Comparison of ENCODE assay signal across 12 mouse cellular contexts in genomic region chr8:107483250-107483649, GRCm38 (mm10). TPM values are rescaled to one million over a fixed set of nuclear protein-coding genes. Genes with fewer than 3 reads are reported as not detected.
DNase-seq lines count a peak whose midpoint lies in the region; ATAC-seq lines count a peak whose summit lies in the region.
"Had no signal": no experiment of that assay in that cellular context is flagged by ENCODE, and none has a peak within 500 bp of the region (broad histone marks: within the 10 kb centered on the region; RNA-seq: fewer than 3 reads in every experiment).

No protein-coding gene starts in this region.

- ATAC-seq in intestine, embryonic 15.5 days, result no peak

- 0 out of 2 replicates have a peak, but pooled peaks cover 2% of the 10 kb centered on the region for H3K36me3 ChIP-seq in intestine, embryonic 15.5 days

- H3K9ac ChIP-seq in intestine, embryonic 15.5 days, result no peak overlapping the region
- H3K9ac ChIP-seq: embryonic facial prominence, embryonic 12.5 days; lung, embryonic 14.5 days had no signal

- no peak overlapping the region for H3K4me2 ChIP-seq in intestine, embryonic 15.5 days (replicated peaks)
- H3K4me2 ChIP-seq: embryonic facial prominence, embryonic 12.5 days; lung, embryonic 14.5 days had no signal

- H3K4me3 ChIP-seq in intestine, embryonic 15.5 days (replicated peaks), result no peak overlapping the region
- H3K4me3 ChIP-seq: embryonic facial prominence, embryonic 12.5 days; heart, adult 2 months had no signal

- no peaks in the 10 kb centered on the region for H3K9me3 ChIP-seq in intestine, embryonic 15.5 days
- H3K9me3 ChIP-seq: embryonic facial prominence, embryonic 12.5 days had no signal

- H3K27me3 ChIP-seq in intestine, embryonic 15.5 days (replicated peaks), result no peaks in the 10 kb centered on the region
- H3K27me3 ChIP-seq: embryonic facial prominence, embryonic 12.5 days had no signal

- H3K4me1 ChIP-seq in intestine, embryonic 15.5 days (replicated peaks), result no peaks in the 10 kb centered on the region
- H3K4me1 ChIP-seq: embryonic facial prominence, embryonic 12.5 days had no signal

- DNase-seq in heart, adult 11 months, result peak; percentile 91
- no peak for DNase-seq in heart, postnatal 4 days
- peak; percentile 38 for DNase-seq in 3134 (ENCODE audit: extremely low read depth, insufficient read length, low spot score)
- DNase-seq in cerebellum, adult 9-11 months, result peak; percentile 78
- DNase-seq in layer of hippocampus, adult 9-10 months (ENCODE audit: low spot score), result peak; percentile 44
- no peak for DNase-seq in urinary bladder, adult 18-20 months (ENCODE audit: low spot score in 2 of 2)
- no peak for DNase-seq in left cerebral cortex, adult 8-10 months (ENCODE audit: low spot score in 2 of 2)
- DNase-seq: kidney, adult 9 months; lung, embryonic 14.5 days had no signal

- WGBS in intestine, embryonic 15.5 days, result 86% methylated on average over 8 of the region's 8 CpGs

- no peak overlapping the region for H3K27ac ChIP-seq in intestine, embryonic 15.5 days
- H3K27ac ChIP-seq: embryonic facial prominence, embryonic 12.5 days; heart, adult 2 months had no signal

RNA-seq across cellular contexts. Expression of gene Wwp2, which starts 47.1 kb away (rescaled TPM):
- total RNA-seq in heart, postnatal 4 days (2021), result 10 to 100 TPM; 33.1 to 35.6 TPM
- polyA plus RNA-seq in intestine, embryonic 15.5 days (2015; fragmentation: Nextera tagmentation; extraction: Ambion mirVana), result 37.0 and 39.2 TPM in 2 replicates
- total RNA-seq in left cerebral cortex, adult 8-10 months (2022), result 10 to 100 TPM; 43.6 to 51.3 (median 44.5) TPM

RNA-seq across cellular contexts. Expression of gene Nob1, which starts 58.4 kb away (rescaled TPM):
- total RNA-seq in heart, postnatal 4 days (2021), result 10 to 100 TPM; 31.7 to 37.0 TPM
- 74.4 and 74.8 TPM in 2 replicates for polyA plus RNA-seq in intestine, embryonic 15.5 days (2015; fragmentation: Nextera tagmentation; extraction: Ambion mirVana)
- total RNA-seq in left cerebral cortex, adult 8-10 months (2022), result 10 to 100 TPM; 34.9 to 38.7 (median 36.6) TPM

Comparison
In these comparisons a context has a peak if more than half of its experiments do, and no peak if none do; other contexts are left out.
1. DNase-seq: peak in heart, adult 11 months (single experiment), 3134 (single experiment), cerebellum, adult 9-11 months (single experiment) and layer of hippocampus, adult 9-10 months (single experiment); none in heart, postnatal 4 days (single experiment), urinary bladder, adult 18-20 months (0 of 2) and left cerebral cortex, adult 8-10 months (0 of 2).